Mouse (Mus musculus): ENCODE measurements around the gene Mogs. TPM values are rescaled to one million over a fixed set of nuclear protein-coding genes. Genes with fewer than 3 reads are reported as not detected.

The Mogs gene
- polyA plus RNA-seq, 1 experiment from 2014 or later = 14.0 TPM

GRCm38 (mm10) chr6:83118369-83118768, 3.1 kb downstream of the Mogs start:
- H3K9me3 ChIP-seq (replicated peaks; ENCODE audit: control insufficient read depth, low read length) = no peaks in the 10 kb centered on the region
- peaks cover 40% of the 10 kb centered on the region for H3K4me1 ChIP-seq (ENCODE audit: control insufficient read depth, insufficient read depth, low read length)
- no peak overlapping the region for H3K4me3 ChIP-seq (ENCODE audit: low read length)
- no peak overlapping the region for H3K4me2 ChIP-seq (ENCODE audit: low read depth, low read length)
- 86% methylated on average over 11 of the region's 11 CpGs for WGBS
- H3K36me3 ChIP-seq (ENCODE audit: control insufficient read depth, insufficient read depth) = peaks cover 12% of the 10 kb centered on the region
- no peak overlapping the region for H3K9ac ChIP-seq (ENCODE audit: low read length)
- no peak for ATAC-seq (replicated peaks; ENCODE audit: extremely low read depth, insufficient read depth, low FRiP score)
- no peak overlapping the region for H3K27ac ChIP-seq (ENCODE audit: low read length)
- H3K27me3 ChIP-seq (ENCODE audit: control insufficient read depth, insufficient read depth, low read length) = no peaks in the 10 kb centered on the region

DNA sequence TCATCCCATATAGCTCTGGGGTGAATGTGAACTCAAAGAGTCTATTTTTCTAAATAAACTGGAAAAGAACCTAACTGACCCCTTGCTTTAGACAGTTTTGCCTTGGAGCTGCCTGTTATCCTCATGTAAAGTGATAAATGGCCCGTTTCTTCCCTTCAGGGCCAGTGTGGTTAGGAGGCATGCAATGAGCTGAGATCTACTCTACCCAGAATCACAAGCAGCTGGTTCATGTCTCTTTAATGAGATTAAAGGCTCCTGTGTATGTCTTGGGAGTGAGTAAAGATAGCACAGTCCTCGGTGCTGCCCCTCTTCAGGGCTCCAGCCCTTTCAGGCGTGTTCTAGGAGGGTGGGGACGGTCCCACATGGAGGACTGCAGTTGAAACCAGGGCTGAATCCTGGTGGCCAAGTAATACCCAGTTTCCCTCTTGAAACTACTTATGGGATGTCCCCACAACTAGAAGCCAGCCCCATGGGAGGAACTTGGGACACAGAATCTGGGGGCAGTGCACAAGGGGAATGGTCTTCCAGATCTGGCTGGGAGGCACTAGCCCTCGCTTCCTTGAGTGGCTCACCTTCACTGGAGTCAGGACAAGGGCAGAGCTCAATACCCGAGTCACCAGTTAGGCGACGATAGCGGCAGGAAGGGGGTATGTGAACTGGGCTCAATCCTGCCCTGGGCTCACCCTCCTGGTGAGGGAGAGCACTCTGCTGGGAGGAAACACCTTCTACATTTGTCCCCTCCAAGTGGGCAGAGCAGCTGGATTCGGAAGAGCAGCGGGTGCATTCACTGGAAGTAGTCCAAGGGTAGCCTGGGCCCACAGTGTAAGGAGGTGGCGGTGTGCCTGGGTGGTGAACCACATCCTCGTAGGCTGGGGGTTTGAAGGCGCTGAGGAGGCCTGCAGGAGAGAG, 3.8 kb downstream of the Mogs start:
- WGBS = 74% methylated on average over 14 of the region's 14 CpGs
- H3K27me3 ChIP-seq (ENCODE audit: control insufficient read depth, insufficient read depth, low read length) = no peaks in the 10 kb centered on the region

DNA sequence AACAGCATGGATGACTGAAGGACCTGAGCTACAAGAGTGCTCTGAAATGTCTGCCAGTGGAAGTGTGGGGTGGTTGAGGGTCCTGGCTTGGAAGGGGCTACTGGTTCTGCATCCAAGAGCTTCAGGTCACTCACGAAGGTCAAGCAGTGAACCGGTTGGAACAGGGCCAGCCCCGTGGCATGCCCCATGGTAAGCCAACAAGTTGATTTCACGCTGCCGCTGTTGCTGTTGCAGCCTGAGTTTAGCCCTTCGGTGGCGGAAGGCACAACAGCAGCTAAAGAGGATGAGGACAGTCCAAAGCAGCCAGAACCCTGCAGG, 4.4 kb downstream of the Mogs start:
- ATAC-seq (replicated peaks; ENCODE audit: extremely low read depth, insufficient read depth, low FRiP score) = no peak
- no peaks in the 10 kb centered on the region for H3K9me3 ChIP-seq (replicated peaks; ENCODE audit: control insufficient read depth, low read length)
- peaks cover 43% of the 10 kb centered on the region for H3K4me1 ChIP-seq (ENCODE audit: control insufficient read depth, insufficient read depth, low read length)
- WGBS = 70% methylated on average over 7 of the region's 7 CpGs
- peak overlapping the region; percentile 26; the same call in 1 of the 2 replicates for H3K9ac ChIP-seq (ENCODE audit: low read length)
- H3K27ac ChIP-seq (ENCODE audit: low read length) = no peak overlapping the region
- H3K4me3 ChIP-seq (ENCODE audit: low read length) = no peak overlapping the region
- no peak overlapping the region for H3K4me2 ChIP-seq (ENCODE audit: low read depth, low read length)
- peaks cover 12% of the 10 kb centered on the region for H3K36me3 ChIP-seq (ENCODE audit: control insufficient read depth, insufficient read depth)
- no peaks in the 10 kb centered on the region for H3K27me3 ChIP-seq (ENCODE audit: control insufficient read depth, insufficient read depth, low read length)

More for the DNA sequence above, 3.8 kb downstream of the Mogs start:
- no peak for ATAC-seq (replicated peaks; ENCODE audit: extremely low read depth, insufficient read depth, low FRiP score)
- peaks cover 12% of the 10 kb centered on the region for H3K36me3 ChIP-seq (ENCODE audit: control insufficient read depth, insufficient read depth)
- H3K4me2 ChIP-seq (ENCODE audit: low read depth, low read length) = no peak overlapping the region
- H3K4me3 ChIP-seq (ENCODE audit: low read length) = no peak overlapping the region
- H3K27ac ChIP-seq (ENCODE audit: low read length) = no peak overlapping the region
- H3K9me3 ChIP-seq (replicated peaks; ENCODE audit: control insufficient read depth, low read length) = no peaks in the 10 kb centered on the region
- H3K4me1 ChIP-seq (ENCODE audit: control insufficient read depth, insufficient read depth, low read length) = peaks cover 43% of the 10 kb centered on the region
- H3K9ac ChIP-seq (ENCODE audit: low read length) = no peak overlapping the region

- peaks cover 37% of the 10 kb centered on the region for H3K4me1 ChIP-seq (ENCODE audit: control insufficient read depth, insufficient read depth, low read length)
- H3K4me3 ChIP-seq (ENCODE audit: low read length) = peak within 1 kb of the TSS; percentile 83
- ATAC-seq (replicated peaks; ENCODE audit: extremely low read depth, insufficient read depth, low FRiP score) = peak; percentile 94
- no peaks in the 10 kb centered on the region for H3K9me3 ChIP-seq (replicated peaks; ENCODE audit: control insufficient read depth, low read length)
- H3K4me2 ChIP-seq (ENCODE audit: low read depth, low read length) = peak within 1 kb of the TSS; percentile 94
- H3K36me3 ChIP-seq (ENCODE audit: control insufficient read depth, insufficient read depth) = peaks cover 12% of the 10 kb centered on the region
- H3K27ac ChIP-seq (ENCODE audit: low read length) = peak within 1 kb of the TSS; percentile 93
- under 1% methylated on average over 37 of the region's 38 CpGs for WGBS
- H3K9ac ChIP-seq (ENCODE audit: low read length) = peak within 1 kb of the TSS; percentile 89
- H3K27me3 ChIP-seq (ENCODE audit: control insufficient read depth, insufficient read depth, low read length) = no peaks in the 10 kb centered on the region
Measured at GRCm38 (mm10) chr6:83120930-83121862, 5.9 kb downstream of the Mogs start, which contains the start of gene Wbp1. Wbp1 (minus strand) TSS chr6:83121559.

- H3K27ac ChIP-seq (ENCODE audit: low read length) = peak overlapping the region; percentile 93
- H3K4me1 ChIP-seq (ENCODE audit: control insufficient read depth, insufficient read depth, low read length) = peaks cover 33% of the 10 kb centered on the region
- H3K27me3 ChIP-seq (ENCODE audit: control insufficient read depth, insufficient read depth, low read length) = no peaks in the 10 kb centered on the region
- H3K9ac ChIP-seq (ENCODE audit: low read length) = peak overlapping the region; percentile 89
- no peaks in the 10 kb centered on the region for H3K9me3 ChIP-seq (replicated peaks; ENCODE audit: control insufficient read depth, low read length)
- H3K4me2 ChIP-seq (ENCODE audit: low read depth, low read length) = peak overlapping the region; percentile 94
- WGBS = 2% methylated on average over 51 of the region's 52 CpGs
- ATAC-seq (replicated peaks; ENCODE audit: extremely low read depth, insufficient read depth, low FRiP score) = no peak; the same call in none of the 2 replicates
- peak overlapping the region; percentile 83 for H3K4me3 ChIP-seq (ENCODE audit: low read length)
- H3K36me3 ChIP-seq (ENCODE audit: control insufficient read depth, insufficient read depth) = peaks cover 10% of the 10 kb centered on the region
Measured at GRCm38 (mm10) chr6:83121863-83122710, 6.8 kb downstream of the Mogs start.

DNA sequence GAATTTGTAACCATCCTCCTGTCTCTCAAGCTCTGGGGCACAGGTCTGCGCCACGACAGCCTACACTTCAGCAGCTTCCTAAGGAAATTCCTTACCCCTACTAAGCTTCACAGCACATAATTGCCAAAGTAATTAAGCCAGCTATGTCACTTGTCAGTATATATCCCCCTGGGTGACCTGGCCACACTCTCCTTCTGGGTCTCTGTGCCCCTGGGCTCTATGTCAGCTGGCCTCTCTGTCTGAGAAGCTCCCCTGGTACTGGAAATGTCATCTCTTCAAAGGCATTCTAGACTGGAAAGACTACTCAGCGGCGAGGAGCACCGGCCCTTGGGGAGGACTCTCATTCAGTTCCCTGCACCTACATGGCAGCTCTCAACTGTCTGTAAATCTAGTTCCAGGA, 7.7 kb downstream of the Mogs start:
- no peak overlapping the region for H3K4me3 ChIP-seq (ENCODE audit: low read length)
- peaks cover 2% of the 10 kb centered on the region for H3K36me3 ChIP-seq (ENCODE audit: control insufficient read depth, insufficient read depth)
- peak overlapping the region; percentile 89 for H3K9ac ChIP-seq (ENCODE audit: low read length)
- ATAC-seq (replicated peaks; ENCODE audit: extremely low read depth, insufficient read depth, low FRiP score) = no peak
- peaks cover 33% of the 10 kb centered on the region for H3K4me1 ChIP-seq (ENCODE audit: control insufficient read depth, insufficient read depth, low read length)
- WGBS = 83% methylated on average over 5 of the region's 5 CpGs
- no peaks in the 10 kb centered on the region for H3K27me3 ChIP-seq (ENCODE audit: control insufficient read depth, insufficient read depth, low read length)
- no peak overlapping the region for H3K4me2 ChIP-seq (ENCODE audit: low read depth, low read length)
- H3K27ac ChIP-seq (ENCODE audit: low read length) = no peak overlapping the region
- no peaks in the 10 kb centered on the region for H3K9me3 ChIP-seq (replicated peaks; ENCODE audit: control insufficient read depth, low read length)

DNA sequence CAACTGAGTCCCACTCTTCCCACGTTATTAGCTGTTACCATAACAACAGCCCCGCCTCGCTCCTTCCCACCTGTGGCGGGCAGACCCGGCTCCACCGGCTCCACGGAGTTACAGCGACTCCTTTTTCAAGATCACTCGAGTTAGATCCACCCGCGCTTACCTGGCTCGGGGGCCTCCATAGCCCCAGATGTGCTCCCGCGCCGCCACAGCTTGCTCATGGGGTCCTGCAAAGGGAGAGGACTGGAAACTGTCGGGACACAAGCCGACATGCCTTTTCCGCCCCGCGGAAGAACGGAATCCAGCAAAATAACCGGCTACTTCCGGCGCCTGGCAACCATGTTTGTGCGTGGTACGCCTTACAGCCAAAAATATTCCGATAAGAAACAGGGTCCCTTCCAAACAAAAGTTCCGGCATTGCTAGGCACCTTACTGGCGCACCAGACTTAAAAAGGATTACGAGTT, 9.6 kb downstream of the Mogs start:
- Histone ChIP-seq H3K36me3 (ENCODE audit: control insufficient read depth, insufficient read depth) (no peaks in the 10 kb centered on the region), H3K9ac (ENCODE audit: low read length) (peak overlapping the region; percentile 86), H3K4me2 (ENCODE audit: low read depth, low read length) (peak overlapping the region; percentile 97), H3K27ac (ENCODE audit: low read length) (peak overlapping the region; percentile 70), H3K27me3 (ENCODE audit: control insufficient read depth, insufficient read depth, low read length) (no peaks in the 10 kb centered on the region), H3K9me3 (replicated peaks; ENCODE audit: control insufficient read depth, low read length) (no peaks in the 10 kb centered on the region), H3K4me3 (ENCODE audit: low read length) (peak overlapping the region; percentile 92), H3K4me1 (ENCODE audit: control insufficient read depth, insufficient read depth, low read length) (peaks cover 28% of the 10 kb centered on the region)
- WGBS = under 1% methylated on average over 30 of the region's 30 CpGs
- ATAC-seq (replicated peaks; ENCODE audit: extremely low read depth, insufficient read depth, low FRiP score) = peak; percentile 25; the same call in 1 of the 2 replicates

DNA sequence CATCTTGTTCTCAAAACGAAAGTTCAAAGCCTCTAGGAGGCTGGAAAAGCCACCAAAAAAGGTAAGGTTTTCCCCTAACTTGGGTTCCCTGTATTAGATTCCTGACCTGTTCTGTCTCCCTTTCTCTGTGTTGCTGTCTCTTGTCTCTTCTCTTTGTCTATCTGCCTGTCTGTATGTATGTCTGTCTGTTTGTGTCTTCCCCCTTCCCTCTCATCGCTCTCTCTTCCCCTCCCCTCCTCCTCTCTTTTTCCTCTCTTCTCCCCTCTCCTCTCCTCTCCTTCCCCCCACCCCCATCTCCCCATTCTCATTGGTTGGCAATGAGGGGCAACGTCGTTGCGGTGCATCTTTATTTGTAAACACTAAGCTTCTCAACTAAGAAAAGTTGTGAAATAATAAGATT, 10.0 kb downstream of the Mogs start, which contains the start of gene Ino80b:
Ino80b (minus strand) TSS at position 101 of the 400 bp plus-strand sequence.
- Histone ChIP-seq H3K36me3 (ENCODE audit: control insufficient read depth, insufficient read depth) (no peaks in the 10 kb centered on the region), H3K27ac (ENCODE audit: low read length) (peak within 1 kb of the TSS; percentile 70), H3K9me3 (replicated peaks; ENCODE audit: control insufficient read depth, low read length) (no peaks in the 10 kb centered on the region), H3K4me3 (ENCODE audit: low read length) (peak within 1 kb of the TSS; percentile 92), H3K4me1 (ENCODE audit: control insufficient read depth, insufficient read depth, low read length) (peaks cover 24% of the 10 kb centered on the region), H3K4me2 (ENCODE audit: low read depth, low read length) (peak within 1 kb of the TSS; percentile 97), H3K9ac (ENCODE audit: low read length) (peak within 1 kb of the TSS; percentile 86), H3K27me3 (ENCODE audit: control insufficient read depth, insufficient read depth, low read length) (no peaks in the 10 kb centered on the region)
- WGBS = 25% methylated on average over 5 of the region's 5 CpGs
- ATAC-seq (replicated peaks; ENCODE audit: extremely low read depth, insufficient read depth, low FRiP score) = no peak

All from heart, embryonic 16.5 days (tissue).